Comparison of ENCODE assay signal across 25 mouse cellular contexts in the genomic region with DNA sequence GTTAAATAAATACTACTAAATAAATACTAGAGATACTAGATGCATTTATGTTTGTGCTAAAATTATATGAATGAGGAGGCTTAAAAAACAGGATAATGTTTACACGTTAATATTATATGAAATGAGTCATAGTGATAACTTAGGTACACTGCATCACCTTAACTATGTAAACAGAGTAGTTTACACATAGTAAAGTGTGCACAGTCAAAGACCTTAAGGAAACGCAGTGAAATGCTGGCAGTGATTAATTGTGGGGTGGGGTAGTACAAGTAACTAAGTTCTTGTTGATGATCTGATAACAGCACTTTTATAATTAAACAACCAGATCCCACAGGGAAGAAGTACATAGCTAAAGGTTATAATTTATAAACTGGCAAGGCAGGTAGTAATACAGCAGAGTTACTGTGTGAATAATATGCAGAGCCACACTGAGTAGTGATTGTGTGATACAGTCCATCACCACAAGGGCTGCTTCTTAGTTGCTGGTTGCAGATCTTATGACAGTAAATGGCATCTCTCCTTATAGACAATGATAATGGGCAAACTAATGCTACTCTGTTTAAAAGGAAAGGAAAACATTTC.
"Had no signal": no experiment of that assay in that cellular context is flagged by ENCODE, and none has a peak within 500 bp of the region (broad histone marks: within the 10 kb centered on the region; RNA-seq: fewer than 3 reads in every experiment).

No protein-coding gene starts in this region.

- ATAC-seq: hindbrain, postnatal 0 days; intestine, embryonic 16.5 days had no signal

- H3K4me3 ChIP-seq: gastrocnemius, adult 2 months; heart, adult 2 months; heart, embryonic 13.5 days; heart, embryonic 15.5 days; hindbrain, embryonic 13.5 days; hindbrain, embryonic 15.5 days; kidney, embryonic 15.5 days; limb, embryonic 13.5 days; limb, embryonic 15.5 days had no signal

- H3K27me3 ChIP-seq: heart, embryonic 13.5 days; heart, embryonic 15.5 days; hindbrain, embryonic 13.5 days; hindbrain, embryonic 15.5 days; kidney, embryonic 15.5 days; limb, embryonic 13.5 days; limb, embryonic 15.5 days had no signal

- H3K4me2 ChIP-seq: heart, embryonic 11.5 days; heart, embryonic 13.5 days; heart, embryonic 15.5 days; hindbrain, embryonic 13.5 days; hindbrain, embryonic 15.5 days; kidney, embryonic 15.5 days; limb, embryonic 13.5 days; limb, embryonic 15.5 days had no signal

- H3K36me3 ChIP-seq: heart, embryonic 13.5 days; heart, embryonic 15.5 days; hindbrain, embryonic 15.5 days; kidney, embryonic 15.5 days; limb, embryonic 13.5 days; limb, embryonic 15.5 days had no signal

- DNase-seq: gastrocnemius, adult 2 months; gastrocnemius, postnatal 10 days; gastrocnemius, postnatal 25 days; heart, adult 11 months; heart, adult 2 months; heart, postnatal 14 days; heart, postnatal 36 days; kidney, adult 11 months; kidney, adult 2 months; kidney, adult 9 months; kidney, postnatal 14 days; kidney, postnatal 36 days; layer of hippocampus, postnatal 36 days; left cerebral cortex, postnatal 4 days had no signal

- H3K9ac ChIP-seq: heart, embryonic 13.5 days; heart, embryonic 15.5 days; hindbrain, embryonic 13.5 days; hindbrain, embryonic 15.5 days; kidney, embryonic 15.5 days; limb, embryonic 13.5 days; limb, embryonic 15.5 days had no signal

- H3K9me3 ChIP-seq: heart, embryonic 15.5 days; kidney, embryonic 15.5 days; limb, embryonic 15.5 days had no signal

- H3K27ac ChIP-seq: gastrocnemius, adult 2 months; heart, adult 2 months; heart, embryonic 13.5 days; heart, embryonic 15.5 days; hindbrain, embryonic 13.5 days; hindbrain, embryonic 15.5 days; hindbrain, postnatal 0 days; kidney, embryonic 15.5 days; kidney, postnatal 0 days; limb, embryonic 13.5 days; limb, embryonic 15.5 days had no signal

- H3K4me1 ChIP-seq: heart, embryonic 13.5 days; heart, embryonic 15.5 days; hindbrain, embryonic 13.5 days; hindbrain, embryonic 15.5 days; kidney, embryonic 15.5 days; limb, embryonic 13.5 days; limb, embryonic 15.5 days had no signal
